Mouse (Mus musculus) myocyte (in vitro differentiated cells): ENCODE data around the gene Lamc1.

Source experiments
- MYOD1 ChIP-seq, 3 experiments: IDR thresholded peaks; one replicate each; pipeline ENCODE4 v1.6.1; 2011; ENCODE audit warnings: control low read depth in 2 of 3, low read depth in 2 of 3, mild to moderate bottlenecking in 2 of 3, moderate library complexity in 1 of 3; ENCODE audit not compliant: insufficient read length in 2 of 3, control insufficient read depth in 1 of 3
- POLR2AphosphoS2 ChIP-seq: IDR thresholded peaks from one replicate; pipeline ENCODE4 v1.6.1; 2011; ENCODE audit warnings: low read depth, control low read depth; ENCODE audit not compliant: insufficient read length
- TCF12 ChIP-seq: IDR thresholded peaks from one replicate; pipeline ENCODE4 v1.6.1; 2011; ENCODE audit warnings: mild to moderate bottlenecking, control low read depth; ENCODE audit not compliant: poor library complexity, insufficient read depth, severe bottlenecking

- TF ChIP-seq MYOD1 (IDR thresholded peaks at IDR 0.05; ENCODE audit: control insufficient read depth in 1 of 3, insufficient read length in 2 of 3, low read depth in 2 of 3) (peak in 1 of 3 experiments; percentile 35), TCF12 (no peak), POLR2AphosphoS2 (no peak)
These were observed 151.8 kb downstream of the Lamc1 start for GRCm38 (mm10) chr1:153180586-153181289.
